8 mouse cellular contexts compared by ENCODE assay signal in genomic region chr7:63754573-63755475, GRCm38 (mm10).
A peak's percentile ranks its signal among the peaks of the same experiment; 100 is the strongest.
DNase-seq lines count a peak whose midpoint lies in the region; ATAC-seq and TF ChIP-seq lines count a peak whose summit lies in the region.

No protein-coding gene starts in this region.

- H3K36me3 ChIP-seq in embryonic facial prominence, embryonic 15.5 days = no peaks in the 10 kb centered on the region
- no peaks in the 10 kb centered on the region for H3K36me3 ChIP-seq in heart, embryonic 15.5 days
- no peaks in the 10 kb centered on the region for H3K36me3 ChIP-seq in liver, embryonic 14.5 days (replicated peaks; ENCODE audit: control insufficient read depth, insufficient read depth, low read depth)

- peaks cover 61% of the 10 kb centered on the region for H3K27me3 ChIP-seq in embryonic facial prominence, embryonic 15.5 days
- H3K27me3 ChIP-seq in heart, embryonic 15.5 days = peaks cover 72% of the 10 kb centered on the region
- H3K27me3 ChIP-seq in liver, embryonic 14.5 days (ENCODE audit: control insufficient read depth, insufficient read depth, low read length) = peaks cover 63% of the 10 kb centered on the region

- peak overlapping the region; percentile 86 for H3K4me2 ChIP-seq in embryonic facial prominence, embryonic 15.5 days (replicated peaks)
- H3K4me2 ChIP-seq in heart, embryonic 15.5 days = peak overlapping the region; percentile 88
- peak overlapping the region; percentile 52 for H3K4me2 ChIP-seq in liver, embryonic 14.5 days (ENCODE audit: low read depth)

- TF ChIP-seq CTCF in liver, embryonic 14.5 days (IDR thresholded peaks at IDR 0.05; ENCODE audit: low read depth) = no peak

- peaks cover 48% of the 10 kb centered on the region for H3K4me1 ChIP-seq in embryonic facial prominence, embryonic 15.5 days
- H3K4me1 ChIP-seq in heart, embryonic 15.5 days (replicated peaks) = peaks cover 30% of the 10 kb centered on the region
- no peaks in the 10 kb centered on the region for H3K4me1 ChIP-seq in liver, embryonic 14.5 days (replicated peaks; ENCODE audit: control insufficient read depth in 2 of 2, insufficient read depth in 2 of 2, low read length in 1 of 2)

- TF ChIP-seq EP300 in liver, embryonic 14.5 days (IDR thresholded peaks at IDR 0.05; ENCODE audit: low read depth) = no peak

- 0 out of 2 replicates have a peak, but pooled peaks have one; percentile 26 for ATAC-seq in embryonic facial prominence, embryonic 15.5 days (ENCODE audit: insufficient number of reproducible peaks, low FRiP score, low TSS enrichment, low read depth)
- ATAC-seq in heart, embryonic 15.5 days (replicated peaks; ENCODE audit: insufficient number of reproducible peaks, insufficient read depth, low FRiP score, low read depth) = no peak
- no peak for ATAC-seq in liver, embryonic 14.5 days (ENCODE audit: insufficient read depth)

- H3K4me3 ChIP-seq in embryonic facial prominence, embryonic 15.5 days (replicated peaks) = peak overlapping the region; percentile 43
- peak overlapping the region; percentile 50 for H3K4me3 ChIP-seq in heart, embryonic 15.5 days
- peak overlapping the region in 1 of 2 experiments; percentile 32; a peak in 1 of 4 replicates for H3K4me3 ChIP-seq in liver, embryonic 14.5 days (ENCODE audit: insufficient read depth in 1 of 2, low read depth in 2 of 2, low read length in 2 of 2)

- no peaks in the 10 kb centered on the region for H3K9me3 ChIP-seq in embryonic facial prominence, embryonic 15.5 days (replicated peaks)
- H3K9me3 ChIP-seq in heart, embryonic 15.5 days (replicated peaks) = no peaks in the 10 kb centered on the region
- H3K9me3 ChIP-seq in liver, embryonic 14.5 days (ENCODE audit: control insufficient read depth, low read length) = no peaks in the 10 kb centered on the region

- 2% methylated on average over 43 of the region's 43 CpGs for WGBS in embryonic facial prominence, embryonic 15.5 days
- WGBS in heart, embryonic 15.5 days = 3% methylated on average over 43 of the region's 43 CpGs
- WGBS in liver, embryonic 14.5 days (ENCODE audit: insufficient replicate concordance) = 3% methylated on average over 43 of the region's 43 CpGs

- DNase-seq in urinary bladder, postnatal 14 days (ENCODE audit: low spot score) = peak; percentile 52
- DNase-seq in urinary bladder, postnatal 10 days (ENCODE audit: low spot score) = no peak
- DNase-seq in kidney, postnatal 14 days = peak; percentile 35
- DNase-seq in liver, embryonic 14.5 days (ENCODE audit: low read depth in 3 of 3, low spot score in 3 of 3) = no peak
- peak; percentile 53 for DNase-seq in neural tube, embryonic 10.5 days (ENCODE audit: extremely low spot score, low spot score)
- peak; percentile 44 to 53 for DNase-seq in urinary bladder, postnatal 36 days (ENCODE audit: low spot score in 2 of 2)

- peak overlapping the region; percentile 63 for H3K27ac ChIP-seq in embryonic facial prominence, embryonic 15.5 days (replicated peaks)
- no peak overlapping the region for H3K27ac ChIP-seq in heart, embryonic 15.5 days
- no peak overlapping the region for H3K27ac ChIP-seq in liver, embryonic 14.5 days

- peak overlapping the region; percentile 23; the same call in 1 of the 2 replicates for H3K9ac ChIP-seq in embryonic facial prominence, embryonic 15.5 days
- peak overlapping the region; percentile 46 for H3K9ac ChIP-seq in heart, embryonic 15.5 days
- no peak overlapping the region for H3K9ac ChIP-seq in liver, embryonic 14.5 days (replicated peaks)

Comparison
In these comparisons a context has a peak if more than half of its experiments do, and no peak if none do; other contexts are left out.
1. DNase-seq: peak in urinary bladder, postnatal 14 days (single experiment), kidney, postnatal 14 days (single experiment), neural tube, embryonic 10.5 days (single experiment) and urinary bladder, postnatal 36 days (2 of 2); none in urinary bladder, postnatal 10 days (single experiment) and liver, embryonic 14.5 days (0 of 3).
2. Peak in every context shown above with its lines, with median percentiles within 50 percentile points of each other: H3K4me2 ChIP-seq.